Mouse (Mus musculus) forebrain, embryonic 16.5 days (tissue): Measurements from ENCODE around the gene Olfr432. TPM values are rescaled to one million over a fixed set of nuclear protein-coding genes. Genes with fewer than 3 reads are reported as not detected.
"Not testable (repeated sequence)": the region's sequence is repeated elsewhere in the genome, so short reads cannot be mapped to it uniquely, and the experiment has no call there.

Source experiments
- ATAC-seq: fragments of 200-750 bp; cut with Nextera tagmentation; 2 replicates; pipeline ENCODE4 v1.8.0; 2017; ENCODE audit warnings: mild to moderate bottlenecking, moderate library complexity
- H3K27ac ChIP-seq: fragments of 300-500 bp; sonication (generic); 2 replicates; pipeline ENCODE4 v1.5.1; 2014; ENCODE audit warnings: low read length, control low read depth
- H3K27me3 ChIP-seq: fragments of 300-500 bp; sonication (generic); replicated peaks from 2 replicates; pipeline ENCODE4 v1.6.1; 2014; ENCODE audit warnings: low read length; ENCODE audit not compliant: control insufficient read depth, insufficient read depth
- H3K36me3 ChIP-seq: fragments of 300-500 bp; sonication (generic); 2 replicates; pipeline ENCODE4 v1.6.1; 2014; ENCODE audit not compliant: control insufficient read depth, insufficient read depth
- H3K4me1 ChIP-seq: fragments of 300-500 bp; sonication (generic); replicated peaks from 2 replicates; pipeline ENCODE4 v1.6.1; 2014; ENCODE audit warnings: low read length; ENCODE audit not compliant: control insufficient read depth, insufficient read depth
- H3K4me2 ChIP-seq: fragments of 300-500 bp; sonication (generic); 2 replicates; pipeline ENCODE4 v1.6.1; 2014; ENCODE audit warnings: mild to moderate bottlenecking, low read length, control low read depth
- H3K4me3 ChIP-seq: fragments of 300-500 bp; sonication (generic); replicated peaks from 2 replicates; pipeline ENCODE4 v1.5.1; 2014; ENCODE audit warnings: mild to moderate bottlenecking, low read length, control low read depth
- H3K9ac ChIP-seq: fragments of 300-500 bp; sonication (generic); replicated peaks from 2 replicates; pipeline ENCODE4 v1.6.1; 2014; ENCODE audit warnings: low read depth, low read length, control low read depth
- H3K9me3 ChIP-seq: fragments of 300-500 bp; sonication (generic); 2 replicates; pipeline ENCODE4 v1.6.1; 2016; ENCODE audit warnings: low read length; ENCODE audit not compliant: control insufficient read depth
- WGBS: fragments of 180-500 bp; shearing (Covaris S2); extraction: QIAGEN DNeasy Blood & Tissue Kit; methylation state at CpG from one replicate; pipeline ENCODE4 v1.1.7; 2014; 5-methylcytosine and 5-hydroxymethylcytosine counted together
- polyA plus RNA-seq: library from polyadenylated mRNA; unstranded; fragments of >200 nt; fragmentation: Nextera tagmentation; extraction: Ambion mirVana; gene quantifications from 2 replicates; pipeline ENCODE4 v1.2.1, GENCODE M21; 2015

Gene Olfr432
- not detected in 2 replicates for polyA plus RNA-seq

DNA sequence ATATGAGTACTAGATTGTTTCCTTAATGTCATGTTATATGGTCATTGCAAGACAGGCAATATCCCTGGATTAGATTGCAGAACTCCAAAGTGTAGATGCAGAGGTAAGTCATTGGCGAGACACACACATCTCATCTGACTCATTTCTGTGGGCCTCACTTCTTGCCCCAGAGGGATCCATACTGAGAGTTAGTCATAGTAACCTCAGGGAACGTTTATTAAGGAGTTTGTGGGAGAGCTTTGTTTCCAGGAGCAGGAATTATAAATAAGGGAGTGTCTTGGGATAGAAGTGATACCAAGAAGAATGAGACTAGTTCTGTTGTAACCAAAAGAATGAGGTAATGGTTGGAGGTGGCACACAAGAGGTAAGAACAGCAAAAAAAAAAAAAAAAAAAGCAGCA lies at the start of gene Olfr432:
Gene Olfr432 (plus strand): TSS at position 313 of the 400 bp plus-strand sequence.
- 80% methylated on average over 2 of the region's 2 CpGs for WGBS
- Histone ChIP-seq H3K27ac (no peak within 1 kb of the TSS), H3K9me3 (no peaks in the 10 kb centered on the region), H3K4me2 (no peak within 1 kb of the TSS), H3K36me3 (no peaks in the 10 kb centered on the region), H3K4me3 (no peak within 1 kb of the TSS), H3K4me1 (no peaks in the 10 kb centered on the region), H3K9ac (no peak within 1 kb of the TSS), H3K27me3 (no peaks in the 10 kb centered on the region)
- ATAC-seq, result no peak

DNA sequence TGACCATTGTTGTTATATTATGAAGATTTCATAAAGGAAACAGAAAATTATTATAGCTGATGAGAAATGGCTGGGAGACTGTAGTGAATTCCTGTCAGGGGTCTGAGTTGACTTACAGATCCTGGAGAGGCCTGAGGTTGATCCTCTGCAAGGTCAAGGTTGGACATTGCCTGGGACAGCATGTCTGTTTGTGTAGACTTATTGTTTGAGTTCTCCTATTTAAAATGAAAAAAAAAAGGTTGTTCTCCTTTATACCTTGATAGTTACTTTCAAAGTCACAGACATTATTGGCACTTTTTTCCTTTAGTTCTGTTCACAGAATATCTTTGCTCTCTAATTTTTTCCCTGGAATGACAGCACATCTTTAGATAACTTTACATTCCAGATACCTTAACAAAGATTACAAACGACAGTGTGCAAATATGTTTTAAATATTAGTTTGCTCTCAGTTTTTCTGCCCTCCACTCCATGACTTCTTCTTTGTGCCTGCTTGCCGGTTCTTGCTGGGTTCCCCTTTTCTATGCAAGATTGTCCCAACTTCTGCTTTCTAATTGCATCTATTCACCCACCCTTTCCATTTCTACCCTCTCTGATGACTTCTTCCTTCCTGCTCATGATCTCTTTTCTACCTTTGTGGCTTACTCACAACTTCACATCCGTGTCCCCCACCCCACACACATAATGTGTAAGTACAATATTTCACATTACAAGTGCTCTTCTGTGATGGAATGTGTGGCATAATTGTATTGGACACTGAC lies 44.5 kb upstream of the Olfr432 start:
- H3K4me2 ChIP-seq, H3K9me3 ChIP-seq, H3K36me3 ChIP-seq, ATAC-seq, H3K9ac ChIP-seq, H3K4me3 ChIP-seq, H3K4me1 ChIP-seq, H3K27ac ChIP-seq, H3K27me3 ChIP-seq: not testable (repeated sequence)
- WGBS, result 78% methylated on average over 2 of the region's 3 CpGs

DNA sequence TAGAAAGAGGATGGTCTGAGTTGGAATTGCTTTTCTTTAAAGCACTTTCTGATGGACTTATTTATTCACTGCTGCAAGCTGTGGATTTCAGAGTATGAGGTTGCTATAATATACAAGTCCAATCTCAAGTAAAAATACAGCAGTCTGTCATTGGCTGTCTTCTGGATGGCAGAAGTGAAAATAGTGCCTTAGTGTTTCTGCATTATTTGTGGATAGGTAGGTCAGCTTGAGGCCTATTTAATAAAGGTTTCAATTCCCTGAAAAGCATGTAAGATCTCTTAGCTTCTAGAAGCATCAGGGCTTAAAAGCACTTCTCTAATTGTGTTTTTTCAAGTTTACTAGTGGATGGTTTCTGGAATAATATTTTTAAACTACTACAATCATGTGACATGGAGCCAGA lies 42.0 kb upstream of the Olfr432 start:
- not testable (repeated sequence) for H3K9me3 ChIP-seq, H3K27ac ChIP-seq, ATAC-seq, H3K4me1 ChIP-seq, H3K36me3 ChIP-seq, H3K9ac ChIP-seq, H3K4me3 ChIP-seq, H3K27me3 ChIP-seq, H3K4me2 ChIP-seq

DNA sequence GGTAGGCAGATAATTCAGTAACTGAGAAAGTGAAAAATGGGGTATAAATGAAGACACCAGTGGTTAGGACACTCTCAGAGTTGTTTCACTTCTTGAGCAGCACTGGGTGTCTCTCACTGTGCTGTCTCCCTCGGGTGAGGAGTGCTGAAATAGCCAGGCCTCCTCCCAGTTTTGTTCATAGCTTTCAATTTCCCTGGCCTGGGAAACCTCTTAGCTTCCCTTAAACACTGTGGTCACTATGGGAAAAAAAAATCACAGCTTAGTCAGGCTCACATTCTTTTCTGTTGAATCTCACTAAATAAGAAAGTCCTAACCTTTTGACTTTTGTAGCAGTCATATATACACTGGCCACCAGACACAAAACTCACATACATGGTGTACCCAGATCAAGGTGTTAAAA lies 17.3 kb upstream of the Olfr432 start, which contains the start of gene Ifi205:
Gene Ifi205 (minus strand): TSS at position 113 of the 400 bp plus-strand sequence.
- Histone ChIP-seq H3K4me1 (no peaks in the 10 kb centered on the region), H3K36me3 (no peaks in the 10 kb centered on the region), H3K9ac (no peak within 1 kb of the TSS), H3K27ac (no peak within 1 kb of the TSS), H3K9me3 (no peaks in the 10 kb centered on the region), H3K27me3 (no peaks in the 10 kb centered on the region), H3K4me2 (no peak within 1 kb of the TSS), H3K4me3 (no peak within 1 kb of the TSS)
- ATAC-seq, result no peak
- 70% methylated on average over 1 of the region's 1 CpGs for WGBS

DNA sequence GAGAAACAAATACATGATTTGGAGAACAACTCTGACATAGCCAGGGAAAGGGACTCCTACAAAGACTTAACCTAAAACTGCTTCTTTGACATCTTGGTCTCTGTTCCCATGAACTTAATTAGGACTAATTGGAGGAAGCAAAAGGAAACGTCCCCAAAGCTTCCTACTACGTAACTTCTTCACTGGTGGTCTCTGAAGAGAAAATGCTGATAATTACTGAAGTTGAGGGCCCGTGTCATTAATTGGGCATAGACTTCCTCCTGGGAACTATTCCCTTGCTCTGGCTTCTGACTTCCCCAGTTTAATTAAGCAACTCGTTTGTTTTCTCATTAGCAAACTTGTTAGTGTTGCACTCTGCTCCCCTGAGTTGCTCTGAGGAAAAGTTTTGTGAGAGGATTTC lies 13.2 kb upstream of the Olfr432 start:
- H3K27me3 ChIP-seq, result no peaks in the 10 kb centered on the region
- H3K4me2 ChIP-seq, result no peak overlapping the region
- no peak overlapping the region for H3K4me3 ChIP-seq
- H3K9me3 ChIP-seq, result no peaks in the 10 kb centered on the region
- ATAC-seq, result no peak
- no peak overlapping the region for H3K27ac ChIP-seq
- H3K4me1 ChIP-seq, result no peaks in the 10 kb centered on the region
- H3K36me3 ChIP-seq, result no peaks in the 10 kb centered on the region
- no peak overlapping the region for H3K9ac ChIP-seq
- WGBS, result 22% methylated on average over 4 of the region's 4 CpGs

DNA sequence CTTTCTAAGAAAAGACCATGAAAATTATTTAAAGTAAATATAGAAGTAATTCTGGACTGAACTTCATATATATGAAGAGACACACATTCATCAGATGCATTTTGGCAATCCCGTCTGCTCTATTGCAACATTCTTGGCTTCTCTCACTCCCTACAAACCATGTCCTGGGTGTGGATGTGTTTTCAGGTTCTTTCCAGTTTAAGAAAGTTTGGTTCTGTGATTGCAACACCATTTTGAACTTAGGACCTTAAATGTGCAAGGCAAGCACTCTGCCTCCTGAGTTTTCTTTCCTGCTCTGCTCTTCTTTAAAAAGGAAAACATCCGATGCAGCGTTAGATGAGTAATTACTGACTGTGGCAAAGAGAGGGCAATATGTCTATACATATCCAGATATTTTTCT lies 10.5 kb upstream of the Olfr432 start:
- H3K36me3 ChIP-seq, result no peaks in the 10 kb centered on the region
- no peaks in the 10 kb centered on the region for H3K4me1 ChIP-seq
- WGBS, result 97% methylated on average over 3 of the region's 3 CpGs

DNA sequence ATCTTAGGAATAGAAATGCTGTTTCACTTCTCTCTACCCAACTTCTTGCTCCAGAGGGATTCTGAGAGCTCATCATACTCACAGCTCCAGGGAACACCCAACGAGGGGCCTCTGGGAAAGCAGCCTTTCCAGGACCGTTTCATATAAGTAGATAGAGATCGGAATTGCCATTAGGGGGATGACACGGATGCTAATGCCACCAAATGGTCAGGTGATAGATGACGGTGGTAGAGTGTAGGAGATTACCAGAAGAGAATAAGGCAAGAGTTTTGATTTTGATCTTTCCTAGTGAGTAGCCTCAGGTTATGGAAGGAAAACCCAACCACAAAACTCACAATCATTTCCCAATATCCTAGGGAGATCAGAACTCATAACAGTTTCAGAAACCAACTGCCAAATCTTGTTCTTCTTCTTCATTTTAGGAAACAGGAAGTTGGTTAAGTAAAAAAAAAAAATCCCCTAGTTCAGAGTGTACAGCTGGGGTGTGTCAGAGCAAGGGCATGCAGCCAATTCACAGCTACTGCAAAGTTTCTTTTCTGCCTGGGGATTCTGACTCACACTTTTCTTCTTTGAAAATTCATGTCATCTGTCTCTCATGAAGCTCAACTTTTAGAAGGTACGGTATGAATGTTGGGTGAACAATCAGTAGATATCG lies 8.4 kb upstream of the Olfr432 start, which contains the start of gene Olfr433:
Gene Olfr433 (plus strand): TSS at position 183 of the 655 bp plus-strand sequence.
- H3K27ac ChIP-seq, result no peak within 1 kb of the TSS
- H3K4me2 ChIP-seq, result no peak within 1 kb of the TSS
- no peak within 1 kb of the TSS for H3K4me3 ChIP-seq
- no peaks in the 10 kb centered on the region for H3K27me3 ChIP-seq
- ATAC-seq, result no peak
- no peak within 1 kb of the TSS for H3K9ac ChIP-seq
- 89% methylated on average over 7 of the region's 7 CpGs for WGBS
- no peaks in the 10 kb centered on the region for H3K4me1 ChIP-seq
- no peaks in the 10 kb centered on the region for H3K36me3 ChIP-seq
- H3K9me3 ChIP-seq, result no peaks in the 10 kb centered on the region

More for the DNA sequence above, 10.5 kb upstream of the Olfr432 start:
- Histone ChIP-seq H3K27ac (no peak overlapping the region), H3K9me3 (no peaks in the 10 kb centered on the region), H3K9ac (no peak overlapping the region), H3K4me2 (no peak overlapping the region), H3K4me3 (no peak overlapping the region), H3K27me3 (no peaks in the 10 kb centered on the region)
- no peak for ATAC-seq

DNA sequence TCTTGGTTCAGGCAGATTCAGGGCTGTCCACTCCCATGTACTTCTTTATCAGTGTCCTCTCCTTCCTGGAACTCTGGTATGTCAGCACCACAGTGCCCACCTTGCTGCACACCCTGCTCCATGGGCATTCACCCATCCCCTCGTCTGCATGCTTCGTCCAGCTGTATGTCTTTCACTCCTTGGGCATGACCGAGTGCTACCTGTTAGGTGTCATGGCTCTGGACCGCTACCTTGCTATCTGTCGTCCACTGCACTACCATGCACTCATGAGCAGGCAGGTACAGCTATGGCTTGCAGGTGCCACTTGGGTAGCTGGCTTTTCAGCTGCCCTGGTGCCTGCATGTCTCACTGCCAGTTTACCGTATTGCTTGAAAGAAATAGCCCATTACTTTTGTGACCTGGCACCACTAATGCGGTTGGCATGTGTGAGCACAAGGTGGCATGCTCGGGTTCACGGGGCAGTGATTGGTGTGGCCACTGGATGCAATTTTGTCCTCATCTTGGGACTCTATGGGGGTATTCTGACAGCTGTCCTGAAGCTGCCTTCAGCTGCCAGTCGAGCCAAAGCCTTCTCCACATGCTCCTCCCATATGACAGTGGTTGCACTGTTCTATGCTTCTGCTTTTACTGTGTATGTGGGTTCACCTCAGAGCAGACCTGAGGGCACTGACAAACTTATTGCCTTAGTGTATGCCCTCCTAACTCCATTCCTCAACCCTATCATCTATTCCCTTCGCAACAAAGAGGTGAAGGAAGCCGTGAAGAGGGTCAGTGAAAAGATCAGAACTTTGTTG lies 6.7 kb upstream of the Olfr432 start:
- not testable (repeated sequence) for H3K27me3 ChIP-seq, H3K9me3 ChIP-seq, H3K9ac ChIP-seq, H3K4me1 ChIP-seq, ATAC-seq, H3K27ac ChIP-seq, H3K36me3 ChIP-seq, H3K4me3 ChIP-seq, H3K4me2 ChIP-seq
- 93% methylated on average over 12 of the region's 12 CpGs for WGBS

DNA sequence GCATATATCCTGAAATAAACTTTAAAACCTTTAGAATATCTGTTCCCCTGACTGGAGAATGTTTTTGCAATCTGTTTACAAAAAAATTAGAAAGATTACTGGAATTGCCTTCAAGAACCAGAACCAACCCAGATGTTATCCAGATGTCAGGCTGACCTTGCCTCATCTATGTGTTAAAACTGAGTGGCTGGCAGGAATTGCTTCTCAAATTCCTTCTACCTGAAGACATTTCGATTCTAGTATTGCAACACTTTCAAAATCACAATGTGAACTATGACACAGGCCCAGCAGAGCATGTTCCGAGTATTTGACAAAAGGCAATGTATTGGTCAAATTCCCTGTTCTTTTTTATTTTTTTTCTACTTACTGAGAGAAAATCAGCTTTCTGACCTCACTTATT lies 4.6 kb upstream of the Olfr432 start:
- H3K4me1 ChIP-seq, result no peaks in the 10 kb centered on the region
- H3K36me3 ChIP-seq, result no peaks in the 10 kb centered on the region
- no peak overlapping the region for H3K4me3 ChIP-seq
- H3K4me2 ChIP-seq, result no peak overlapping the region
- H3K27me3 ChIP-seq, result no peaks in the 10 kb centered on the region
- WGBS, result 80% methylated on average over 2 of the region's 2 CpGs
- H3K9ac ChIP-seq, result no peak overlapping the region
- H3K27ac ChIP-seq, result no peak overlapping the region
- ATAC-seq, result no peak
- no peaks in the 10 kb centered on the region for H3K9me3 ChIP-seq
